Mouse (Mus musculus) ovary, postnatal 14 days (tissue): ENCODE results near the gene Ank2.

ENCODE experiments used
- DNase-seq: peaks from one replicate; pipeline ENCODE4 v3.0.0; 2022; ENCODE audit warnings: low spot score

The Ank2 gene

DNA sequence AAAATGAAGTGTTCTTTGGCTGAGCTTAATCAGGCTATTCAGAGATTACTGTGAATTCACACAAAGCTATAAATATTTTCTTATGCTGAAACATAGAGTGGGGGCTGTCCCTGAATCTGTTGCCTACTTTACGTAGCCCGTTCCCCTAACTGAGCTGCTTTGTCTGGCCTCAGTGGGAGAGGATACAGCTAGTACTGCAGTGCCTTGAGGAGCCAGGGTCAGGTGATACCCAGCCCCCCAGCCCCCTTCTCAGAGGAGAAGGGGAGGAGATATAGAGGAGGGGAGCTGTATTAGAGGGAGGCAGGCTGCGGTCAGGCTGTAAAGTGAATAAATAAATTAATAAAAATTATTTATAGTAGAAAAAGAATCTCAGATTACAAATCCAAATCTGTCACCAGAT is 519.5 kb downstream of the Ank2 start:
- no peak for DNase-seq

DNA sequence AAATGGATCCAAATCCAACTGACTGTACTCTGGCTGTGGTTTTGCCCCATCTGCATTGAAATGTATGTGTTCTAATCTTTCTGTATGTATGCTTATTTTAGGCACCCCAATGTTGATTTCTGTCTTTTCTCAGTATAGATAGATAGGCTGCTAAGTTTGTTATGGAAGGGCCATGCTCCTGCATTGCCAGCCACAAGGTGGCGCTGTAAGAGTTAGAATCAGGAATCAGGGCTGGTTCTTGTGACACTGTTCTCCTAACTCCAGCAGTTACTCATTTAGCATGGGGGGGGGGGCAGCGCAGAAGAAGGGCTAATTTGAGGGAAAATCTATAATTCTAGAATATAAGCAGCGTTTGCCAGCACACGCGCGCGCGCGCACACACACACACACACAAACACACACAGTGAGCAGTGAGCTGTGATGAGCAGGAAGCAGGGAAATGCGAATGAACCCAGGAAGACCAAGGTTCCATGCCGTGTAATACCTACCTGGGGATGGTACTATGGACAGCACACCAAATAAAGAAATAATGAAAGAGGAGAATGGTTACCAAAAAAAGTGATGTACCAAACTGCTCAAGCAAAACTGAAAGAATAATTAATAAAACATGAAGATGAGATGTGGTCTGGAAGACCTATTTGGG is 520.3 kb downstream of the Ank2 start:
- peak; percentile 58 for DNase-seq

DNA sequence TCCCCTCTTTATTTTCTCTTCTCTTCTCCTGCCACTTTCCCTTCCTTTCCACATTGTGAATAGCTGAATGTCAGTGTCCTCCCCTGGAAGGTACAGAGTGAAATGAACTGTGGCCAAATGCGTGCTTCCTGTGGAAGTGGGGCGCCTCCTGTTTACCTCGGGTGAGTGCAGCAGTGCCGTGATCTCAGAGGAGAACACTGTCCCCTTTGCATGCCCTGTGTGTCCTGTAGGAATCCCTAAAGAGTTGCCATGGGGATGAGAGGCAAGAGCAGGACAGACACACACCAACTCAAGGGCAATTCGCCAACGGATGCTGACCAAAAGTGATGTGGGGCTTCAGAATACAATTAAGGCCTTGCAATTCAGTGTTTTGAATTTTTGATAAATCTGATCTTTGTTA is 521.8 kb downstream of the Ank2 start:
- no peak for DNase-seq

DNA sequence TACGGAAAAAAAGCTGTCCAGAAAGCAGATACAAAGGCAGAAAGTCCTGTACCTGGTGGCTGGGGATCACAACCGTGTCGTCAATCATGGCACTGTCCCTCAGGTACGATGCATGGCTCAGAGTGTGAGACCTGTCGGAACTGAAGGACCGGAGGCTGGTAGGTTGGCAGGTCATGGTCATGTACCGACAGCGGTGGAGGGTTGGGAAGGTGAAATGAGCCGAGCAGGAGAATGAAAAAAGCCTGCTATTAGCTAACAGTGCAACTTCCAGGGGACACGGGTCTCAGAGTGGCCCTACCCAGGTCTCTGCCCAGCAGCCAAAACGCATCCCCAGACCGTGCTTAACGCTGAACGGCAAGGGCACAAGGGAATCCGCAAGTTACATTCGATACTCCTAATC is 522.4 kb downstream of the Ank2 start:
- DNase-seq: no peak

DNA sequence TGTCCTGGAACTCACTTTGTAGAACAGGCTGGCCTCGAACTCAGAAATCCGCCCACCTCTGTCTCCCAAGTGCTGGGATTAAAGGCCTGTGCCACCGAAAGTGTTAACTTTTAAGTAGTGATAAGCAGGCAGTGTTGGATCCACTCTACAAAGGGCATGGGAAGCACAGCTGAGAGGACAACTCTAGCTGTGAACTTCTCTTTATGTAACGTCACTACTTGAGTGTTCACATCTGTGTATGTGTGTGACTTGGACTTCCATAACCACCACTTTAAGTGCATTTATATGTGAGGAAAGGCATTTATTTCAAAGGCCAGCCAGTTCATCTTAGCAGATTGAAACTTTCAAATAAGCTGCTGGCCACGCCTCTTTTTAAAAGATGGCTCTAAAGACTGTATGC is 523.7 kb downstream of the Ank2 start:
- no peak for DNase-seq

DNA sequence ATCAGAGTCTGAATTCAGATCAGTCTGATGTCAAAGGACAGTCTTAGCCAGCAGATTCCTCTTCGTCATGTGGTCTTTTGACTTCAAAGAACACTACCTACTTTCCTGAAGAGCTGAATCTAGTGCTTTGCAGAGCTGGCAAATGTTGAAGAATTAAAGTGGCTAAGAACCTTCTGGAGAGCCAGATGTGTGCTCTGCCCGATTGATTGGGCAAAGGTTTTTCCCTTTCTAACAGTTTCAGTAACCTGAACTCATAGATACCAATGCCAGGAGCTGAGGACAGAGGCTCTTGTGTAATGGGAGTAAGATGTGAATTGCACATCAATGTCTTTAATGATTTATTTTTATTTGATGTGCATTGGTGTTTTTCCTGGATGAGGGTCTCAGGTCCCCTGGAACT is 525.6 kb downstream of the Ank2 start:
- no peak for DNase-seq

DNA sequence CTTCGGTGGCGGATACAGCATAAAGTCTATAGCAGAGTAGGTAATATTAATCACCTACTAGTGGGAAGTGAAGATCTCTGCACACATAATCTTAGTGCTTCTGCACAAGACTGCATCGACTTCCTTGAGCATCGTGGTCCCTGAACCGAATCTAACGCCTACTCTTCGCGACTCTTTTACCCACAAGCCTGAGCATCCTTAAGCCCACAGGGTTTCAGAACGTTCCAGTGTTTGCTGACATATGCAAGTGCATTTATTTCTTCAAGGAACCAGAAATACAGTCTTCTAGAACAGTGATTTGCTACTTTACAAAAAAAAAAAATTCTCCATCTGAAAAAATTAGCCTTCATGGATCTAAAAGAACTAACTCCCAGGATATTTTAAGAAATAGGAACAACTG is 527.6 kb downstream of the Ank2 start:
- no peak for DNase-seq

DNA sequence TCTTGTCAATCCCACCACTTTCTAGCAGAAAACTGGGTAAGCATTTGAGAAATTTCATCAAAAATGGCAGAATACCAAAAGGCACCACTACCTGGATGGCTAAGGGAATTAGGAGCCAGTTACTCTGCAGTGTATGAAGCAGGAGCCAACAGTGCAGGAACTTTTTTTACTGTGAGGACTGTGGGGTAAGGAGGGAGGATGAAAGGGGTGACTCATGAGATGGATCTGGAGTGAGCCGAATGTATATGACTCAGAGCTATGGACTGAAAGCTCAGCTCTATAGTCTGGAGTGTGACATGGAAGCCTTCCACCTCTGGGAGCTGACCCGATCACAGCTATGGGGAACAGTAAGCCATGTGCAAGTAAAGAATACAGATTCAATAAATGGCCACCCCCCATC is 530.4 kb downstream of the Ank2 start:
- no peak for DNase-seq

DNA sequence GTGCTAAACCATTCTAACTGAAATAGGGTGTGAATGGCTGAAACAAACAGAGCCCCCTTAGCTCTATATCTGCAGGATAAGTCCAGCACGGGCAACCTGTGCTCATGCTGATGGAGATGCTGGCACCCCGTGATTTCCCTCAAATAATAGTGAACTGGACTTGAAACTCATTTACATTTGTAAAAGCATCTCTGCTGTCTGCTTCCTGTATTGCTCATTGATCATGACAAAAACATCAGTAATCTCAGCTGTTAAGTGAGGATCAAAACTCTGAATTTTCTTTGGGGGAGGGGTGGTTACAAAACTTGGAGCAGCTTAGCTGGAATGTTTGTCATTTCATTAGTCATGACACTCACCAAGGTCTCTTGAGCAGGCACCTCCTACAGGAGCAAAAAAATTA is 533.4 kb downstream of the Ank2 start:
- DNase-seq: no peak

DNA sequence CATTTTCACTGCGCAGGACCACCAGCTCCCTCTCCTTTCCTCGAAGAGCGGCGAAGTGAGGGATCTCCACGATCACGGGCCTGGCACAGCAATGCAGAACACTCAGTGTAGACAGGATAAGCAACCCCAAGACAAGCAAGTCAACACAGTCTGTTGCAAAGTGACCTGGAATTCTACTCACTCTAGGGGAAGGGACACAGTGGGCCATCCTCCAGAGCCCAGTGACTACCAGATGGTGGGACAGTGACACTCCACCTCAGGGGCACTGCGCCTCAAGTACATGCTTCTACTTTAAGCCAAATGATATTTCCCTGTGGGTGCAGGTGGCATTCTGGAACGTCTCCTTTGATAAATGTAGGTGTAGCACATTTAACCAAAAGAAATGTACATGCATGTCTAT is 536.8 kb downstream of the Ank2 start:
- no peak for DNase-seq

DNA sequence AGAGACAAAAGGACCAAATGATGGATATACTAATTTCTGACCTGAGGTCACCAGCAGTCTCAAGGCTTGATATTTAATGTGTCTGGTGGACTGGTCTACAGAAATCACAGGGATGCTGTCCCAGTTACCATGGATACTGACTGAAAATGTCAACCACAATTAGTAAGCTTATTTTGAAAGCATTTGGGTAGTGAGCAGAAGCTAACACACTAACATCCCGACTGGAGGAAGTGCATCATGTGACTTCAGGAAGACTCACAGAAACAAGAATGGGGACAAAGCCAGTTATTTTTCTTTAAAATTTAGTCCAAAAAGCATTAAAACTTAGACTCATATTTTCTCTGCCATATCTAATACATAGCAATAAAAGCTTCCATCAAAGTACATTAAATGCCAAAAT is 546.5 kb downstream of the Ank2 start:
- no peak for DNase-seq

DNA sequence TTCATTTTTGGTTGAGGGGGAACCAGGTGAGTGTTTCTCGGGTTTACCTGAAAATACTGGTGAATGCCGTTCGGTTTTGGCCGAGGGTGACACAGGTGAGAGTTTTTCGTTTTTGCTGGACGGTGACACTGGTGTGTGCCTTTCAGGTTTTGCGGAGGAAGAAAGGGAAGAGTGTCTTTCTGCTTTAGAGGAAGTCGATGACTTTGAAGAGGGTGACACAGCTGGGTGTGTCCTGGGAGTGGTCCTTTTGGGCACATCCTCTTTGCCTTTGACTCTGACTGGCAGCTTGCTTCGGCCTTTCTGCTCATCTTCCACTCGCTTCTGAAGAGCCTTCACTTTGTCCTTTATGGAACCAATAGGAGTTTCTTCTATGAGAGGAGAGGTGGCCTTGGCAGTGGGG is 552.6 kb downstream of the Ank2 start:
- no peak for DNase-seq

DNA sequence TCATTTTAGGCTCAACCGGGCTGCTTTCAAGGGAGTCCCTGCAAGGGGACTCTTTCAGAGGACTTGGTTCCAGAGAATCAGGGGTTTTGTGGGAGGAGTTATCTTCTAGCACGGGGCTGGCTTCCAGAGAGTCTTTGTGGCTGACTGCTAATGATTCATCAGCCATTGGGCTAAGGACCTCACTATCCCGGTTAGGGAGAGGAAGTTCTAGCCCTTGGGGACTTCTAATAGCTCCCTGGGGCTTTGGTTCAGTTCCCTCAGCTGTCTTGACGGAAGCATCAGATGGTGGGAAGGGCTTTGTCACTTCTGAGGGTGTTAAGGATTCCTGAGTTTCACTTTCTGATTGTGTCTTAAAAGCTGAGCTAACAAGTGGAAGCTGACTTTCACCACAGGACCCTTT is 554.3 kb downstream of the Ank2 start:
- DNase-seq: no peak

DNA sequence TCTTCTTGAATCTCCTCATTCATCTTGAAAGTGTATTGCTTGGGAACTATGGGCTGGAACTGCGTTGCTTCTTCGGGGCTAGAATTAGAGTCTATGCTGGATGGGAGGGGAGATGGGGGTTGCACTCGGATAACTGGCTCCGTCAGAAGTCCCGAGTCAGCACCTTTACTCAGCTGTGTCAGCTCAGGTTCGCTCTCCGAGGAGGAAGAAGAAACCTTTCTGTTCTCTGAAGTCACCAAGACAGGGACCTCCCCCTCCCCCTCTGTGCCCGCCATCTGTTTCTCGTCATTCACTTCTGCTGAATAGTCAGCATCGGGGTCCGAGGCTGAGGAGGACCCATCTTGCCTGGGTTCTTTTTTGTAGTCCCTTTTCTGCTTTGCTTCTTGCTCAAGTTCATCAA is 555.1 kb downstream of the Ank2 start:
- DNase-seq: no peak

DNA sequence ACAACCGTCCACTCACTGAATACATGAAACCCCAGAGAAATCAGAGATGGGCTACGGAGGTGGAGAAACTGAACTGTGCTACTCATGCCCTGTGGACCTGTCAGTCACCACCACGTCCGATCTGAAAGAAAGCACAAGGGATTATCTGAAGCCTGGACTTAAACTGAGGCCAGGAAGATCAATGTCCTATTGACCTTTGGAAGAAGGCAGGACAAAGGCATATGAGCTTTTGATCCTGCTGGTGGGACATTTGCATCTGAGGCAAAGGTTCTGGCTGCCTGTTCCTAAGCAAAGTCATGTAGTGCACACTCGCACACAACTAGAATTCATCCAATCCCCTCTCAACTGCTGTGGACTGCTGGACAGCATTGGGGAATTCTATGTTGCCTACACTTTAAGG is 558.7 kb downstream of the Ank2 start:
- no peak for DNase-seq

DNA sequence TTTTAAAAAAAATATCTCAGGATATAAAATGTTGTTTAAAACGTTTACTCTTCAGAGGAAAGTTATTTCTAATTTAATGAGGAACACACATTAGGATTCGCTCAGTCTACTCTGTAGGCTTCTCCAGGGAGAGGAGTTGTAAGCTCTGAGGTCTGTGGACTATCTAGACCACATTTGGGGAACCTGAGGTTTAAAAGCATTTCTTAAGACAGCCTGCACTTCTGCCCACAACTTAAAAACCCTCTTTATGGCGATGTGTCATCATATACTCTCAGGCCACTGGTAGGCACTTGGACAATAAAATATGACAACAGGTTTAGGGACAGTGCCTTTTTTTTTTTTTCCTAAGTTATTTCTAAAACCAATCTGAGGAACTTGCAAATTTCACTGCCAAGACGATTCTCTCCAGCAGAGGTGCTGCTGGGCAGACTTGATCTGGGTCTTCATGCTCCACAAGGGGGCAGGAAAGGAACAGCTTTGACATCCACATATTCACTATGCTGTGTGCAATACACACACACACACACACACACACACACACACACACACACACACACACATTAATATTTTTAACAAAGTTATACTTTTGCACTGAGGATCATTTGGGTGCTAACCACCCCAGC is 567.2 kb downstream of the Ank2 start:
- peak; percentile 9 for DNase-seq

DNA sequence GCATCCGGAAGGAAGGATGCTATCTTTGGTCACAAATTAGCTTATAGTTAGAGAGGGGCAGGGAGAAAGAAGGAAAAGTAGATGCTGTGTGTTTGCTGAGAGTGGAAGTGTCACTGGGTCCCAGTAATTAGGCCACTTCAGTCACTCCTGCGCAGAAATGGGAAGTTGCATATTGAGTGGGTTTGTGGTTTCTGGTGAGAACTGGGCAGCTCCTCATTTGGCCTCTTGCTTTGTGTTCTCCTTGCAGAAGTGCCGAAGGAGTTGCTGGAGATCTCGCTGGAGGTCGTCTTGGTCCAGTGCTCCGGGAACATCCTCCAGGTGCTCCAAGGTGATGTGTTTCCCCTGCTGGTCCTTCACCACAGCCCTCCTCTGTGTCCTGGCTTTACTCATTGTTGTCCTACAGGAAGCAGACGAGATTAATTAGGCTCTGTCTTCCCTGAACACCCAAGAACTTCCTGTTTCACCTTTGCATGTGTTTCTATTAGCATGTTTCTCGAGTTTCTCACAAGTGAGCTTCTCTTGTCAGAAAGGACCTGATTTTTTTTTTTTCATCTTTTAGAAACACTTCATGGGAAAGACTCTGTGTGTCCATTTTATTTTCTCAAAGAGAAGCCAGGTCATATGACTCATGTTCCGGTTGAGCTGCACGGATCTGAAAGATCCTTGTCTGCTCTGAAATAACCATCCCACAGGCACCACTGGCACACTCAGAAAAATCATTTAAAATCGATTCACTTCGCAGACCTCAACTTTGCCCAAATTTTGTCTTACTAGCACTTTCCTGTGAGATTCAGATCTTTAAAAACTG is 575.4 kb downstream of the Ank2 start:
- no peak for DNase-seq

DNA sequence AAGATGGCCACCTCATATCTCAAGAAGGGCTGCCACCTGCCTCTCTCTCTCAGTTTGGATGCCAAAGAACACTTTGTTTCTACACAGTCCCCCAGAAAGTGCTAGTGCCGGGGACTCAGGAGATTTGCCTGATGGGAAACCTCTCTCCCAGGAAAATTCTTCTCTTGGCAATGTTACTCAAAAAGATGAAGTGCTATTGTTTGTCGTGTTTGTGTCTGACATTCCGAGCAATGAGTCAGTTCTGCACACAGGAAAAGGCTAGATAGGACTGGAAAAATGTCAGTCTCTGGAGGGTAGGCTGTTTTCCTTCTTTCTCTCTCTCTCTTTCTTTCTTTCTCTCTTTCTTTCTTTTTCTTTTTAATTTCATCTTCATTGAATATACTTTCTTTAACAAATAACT is 577.2 kb downstream of the Ank2 start:
- no peak for DNase-seq

DNA sequence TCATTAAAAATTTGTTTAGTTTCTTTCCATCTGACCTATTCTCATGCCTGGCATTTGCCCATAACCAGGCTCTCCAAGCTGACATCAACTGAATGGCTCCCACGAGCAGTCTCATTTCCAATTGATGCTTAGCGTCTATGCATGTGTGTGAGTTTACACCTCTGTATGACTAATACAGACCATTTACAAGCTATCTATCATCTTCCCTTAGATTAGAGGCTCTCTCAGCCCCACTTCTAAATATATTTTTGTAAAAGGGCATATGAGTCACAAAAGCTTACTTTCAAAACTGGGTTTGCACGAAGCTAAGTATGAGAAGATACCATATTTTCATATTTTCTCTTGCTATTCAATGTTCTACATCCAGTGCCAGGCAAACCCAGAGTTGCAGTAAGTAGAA is 578.9 kb downstream of the Ank2 start:
- no peak for DNase-seq

DNA sequence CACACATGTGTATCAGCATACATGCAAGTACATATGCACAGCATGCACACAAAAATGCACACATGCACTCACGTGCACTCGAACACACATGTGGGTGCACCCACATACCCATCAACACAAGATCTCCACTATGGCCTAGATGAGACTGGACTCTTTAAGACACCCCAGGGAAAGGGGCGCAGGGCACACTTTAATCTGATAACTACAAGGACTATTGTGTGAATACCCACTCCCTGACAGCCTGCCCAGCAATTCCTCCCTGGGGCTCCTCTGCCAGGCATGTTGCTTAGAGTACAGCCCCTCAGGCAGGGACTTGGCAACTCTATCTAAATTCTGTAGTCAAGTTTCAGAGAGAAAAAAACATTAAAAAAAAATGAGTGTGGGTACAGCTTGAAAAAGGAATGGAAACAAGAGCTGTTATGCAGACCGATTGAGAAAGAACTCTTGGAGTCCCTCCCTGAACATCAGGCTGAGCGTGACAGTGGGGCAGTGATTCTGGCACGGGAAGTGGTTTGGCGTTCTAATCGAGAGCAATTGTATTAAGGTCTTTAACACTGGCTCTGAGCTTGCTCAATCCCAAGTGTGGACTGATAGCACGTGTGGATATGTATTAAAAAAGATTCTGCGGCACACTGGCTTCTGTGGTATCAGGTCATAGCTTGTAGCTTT is 580.2 kb downstream of the Ank2 start:
- no peak for DNase-seq

DNA sequence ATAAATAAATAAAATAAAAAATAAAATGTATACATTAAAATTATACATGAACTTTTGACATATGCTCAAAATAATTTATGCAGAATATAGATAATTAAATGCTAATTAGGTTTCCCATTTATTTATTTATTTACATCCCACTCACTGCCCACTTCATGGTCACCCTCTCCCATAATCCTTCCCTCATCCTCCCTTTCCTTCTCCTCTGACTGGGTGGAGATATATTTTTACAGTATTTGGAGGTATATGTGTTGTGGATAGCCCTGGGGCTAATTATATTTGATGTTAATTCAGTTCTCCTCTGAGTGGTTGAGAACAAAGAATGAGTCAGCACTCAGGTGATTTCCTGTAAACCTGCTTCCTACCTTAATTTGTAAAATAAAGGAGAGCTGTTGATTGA is 582.8 kb downstream of the Ank2 start:
- DNase-seq: no peak

DNA sequence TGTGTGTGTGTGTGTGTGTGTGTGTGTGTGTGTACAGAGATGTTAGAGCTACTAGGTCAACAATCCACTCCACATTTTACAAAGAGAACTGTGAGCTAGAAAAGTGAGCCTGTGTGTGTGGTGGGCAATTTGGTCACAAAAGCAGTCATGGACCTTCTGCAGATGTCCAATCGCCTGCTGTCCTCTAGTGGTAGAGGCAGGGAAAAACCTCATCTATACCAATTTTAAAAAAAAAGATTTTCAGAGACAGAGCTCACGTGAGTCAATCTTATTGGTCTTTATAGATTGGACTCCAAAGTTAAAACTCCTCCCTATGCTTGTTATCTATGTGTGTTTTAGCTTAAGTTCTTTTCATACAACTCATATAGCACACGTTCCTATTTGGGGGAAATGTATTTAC is 595.6 kb downstream of the Ank2 start:
- DNase-seq: peak; percentile 15

DNA sequence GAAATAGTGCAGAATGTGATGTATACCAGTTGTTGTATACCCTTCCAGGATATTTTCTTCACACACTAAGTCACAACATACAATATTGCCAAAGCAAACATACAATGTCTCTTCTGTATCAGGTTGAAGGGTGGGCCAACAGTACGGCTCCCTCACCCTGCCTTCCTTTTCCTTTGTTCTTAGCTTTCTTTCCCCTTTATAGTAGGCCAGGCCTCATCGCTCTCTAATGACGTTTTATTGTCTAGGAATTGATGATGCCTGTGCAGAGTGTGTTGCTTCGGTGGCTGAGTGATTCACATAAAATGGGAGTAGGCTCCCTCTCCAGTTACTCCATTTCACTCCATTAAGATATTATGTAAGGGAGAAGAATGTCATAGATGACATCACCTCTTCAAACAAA is 612.5 kb downstream of the Ank2 start:
- DNase-seq: no peak
